Mouse (Mus musculus) G1E (cell line): Measurements from ENCODE around the gene Igf2bp2. TPM values are rescaled to one million over a fixed set of nuclear protein-coding genes. Genes with fewer than 3 reads are reported as not detected.

Experiments
- ATAC-seq: 2 replicates; pipeline ENCODE4 v1.8.0; 2016; ENCODE audit warnings: mild to moderate bottlenecking; ENCODE audit not compliant: insufficient number of reproducible peaks, poor library complexity, low FRiP score, severe bottlenecking; ENCODE audit errors: extremely low read depth
- DNase-seq: peaks from one replicate; pipeline ENCODE4 v3.0.0; 2012; ENCODE audit warnings: low spot score
- H3K27me3 ChIP-seq: 2 replicates; pipeline ENCODE4 v1.6.1; 2012; ENCODE audit warnings: mild to moderate bottlenecking, low read length, inconsistent platforms; ENCODE audit not compliant: insufficient read depth
- H3K36me3 ChIP-seq: replicated peaks from 2 replicates; pipeline ENCODE3; 2012; ENCODE audit warnings: mild to moderate bottlenecking, inconsistent platforms
- H3K4me1 ChIP-seq: 2 replicates; pipeline ENCODE4 v1.6.1; 2012; ENCODE audit warnings: low read depth, low read length, inconsistent platforms, mixed read lengths; ENCODE audit not compliant: insufficient read depth
- H3K4me3 ChIP-seq: 2 replicates; pipeline ENCODE4 v1.5.1; 2012; ENCODE audit warnings: low read depth, mild to moderate bottlenecking, inconsistent platforms, low read length, moderate library complexity, mixed read lengths
- H3K9me3 ChIP-seq: replicated peaks from 2 replicates; pipeline ENCODE4 v1.6.1; 2012; ENCODE audit warnings: inconsistent platforms
- CTCF ChIP-seq: IDR thresholded peaks from 2 replicates; pipeline ENCODE4 v1.5.1; 2012; ENCODE audit warnings: low read depth, low read length, inconsistent platforms, mixed read lengths
- GATA1 ChIP-seq: IDR thresholded peaks from 2 replicates; pipeline ENCODE4 v1.6.1; 2012; ENCODE audit warnings: borderline replicate concordance, low read length, inconsistent platforms, mixed read lengths
- GATA2 ChIP-seq: IDR thresholded peaks from 2 replicates; pipeline ENCODE4 v1.6.1; 2012; ENCODE audit warnings: low read depth, low read length, inconsistent platforms, borderline replicate concordance
- POLR2AphosphoS5 ChIP-seq: IDR thresholded peaks from 2 replicates; pipeline ENCODE4 v1.6.1; 2012; ENCODE audit warnings: low read depth, low read length, inconsistent platforms; ENCODE audit not compliant: insufficient replicate concordance
- TAL1 ChIP-seq: conservative IDR thresholded peaks from 2 replicates; pipeline ENCODE4 v1.6.1; 2012; ENCODE audit warnings: low read depth, low read length, inconsistent platforms, mixed read lengths
- polyA plus RNA-seq: library from polyadenylated mRNA; stranded (reverse); fragments of >175 nt; gene quantifications from 2 replicates; pipeline ENCODE4 v1.2.3, GENCODE M21; 2012
- total RNA-seq, 2 experiments: library from RNA; stranded (forward) in 1 of 2; stranded (reverse) in 1 of 2; fragments of 200-1000 nt in 1 of 2; fragments of >200 nt in 1 of 2; fragmentation: Nextera tagmentation in 1 of 2; gene quantifications; 2 replicates each; pipeline ENCODE4 v1.2.3; 2014 to 2017

Igf2bp2 gene
- total and polyA plus RNA-seq, 3 experiments = 0.24 to 1.1 (median 0.87) TPM

DNA sequence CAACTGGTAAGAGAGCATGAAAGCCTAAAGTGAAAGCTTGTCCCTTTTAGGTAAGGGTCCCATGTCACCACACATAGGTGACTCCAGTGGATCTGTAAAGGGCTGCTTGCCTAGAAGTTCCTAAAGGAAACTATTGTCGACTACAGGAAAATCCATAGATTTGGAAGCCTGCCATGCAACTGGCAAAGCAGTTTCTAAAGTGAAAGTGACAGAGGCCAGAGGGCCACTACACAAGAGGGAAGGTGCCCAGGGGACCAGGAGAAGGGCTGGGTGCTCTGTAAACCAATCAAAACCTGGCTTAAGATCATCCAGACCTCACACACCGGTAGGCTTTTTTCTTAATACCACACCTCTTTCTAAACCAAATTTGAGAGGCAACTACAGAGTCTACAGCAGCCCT is 12.7 kb downstream of the Igf2bp2 start:
- ATAC-seq = no peak
- no peaks in the 10 kb centered on the region for H3K36me3 ChIP-seq
- no peaks in the 10 kb centered on the region for H3K9me3 ChIP-seq
- no peak for DNase-seq
- no peak for TF ChIP-seq CTCF
- no peak for TF ChIP-seq TAL1
- no peak for TF ChIP-seq GATA1
- TF ChIP-seq POLR2AphosphoS5 = no peak
- no peak for TF ChIP-seq GATA2
- no peaks in the 10 kb centered on the region for H3K4me1 ChIP-seq
- no peak overlapping the region for H3K4me3 ChIP-seq
- H3K27me3 ChIP-seq = peaks cover 19% of the 10 kb centered on the region

DNA sequence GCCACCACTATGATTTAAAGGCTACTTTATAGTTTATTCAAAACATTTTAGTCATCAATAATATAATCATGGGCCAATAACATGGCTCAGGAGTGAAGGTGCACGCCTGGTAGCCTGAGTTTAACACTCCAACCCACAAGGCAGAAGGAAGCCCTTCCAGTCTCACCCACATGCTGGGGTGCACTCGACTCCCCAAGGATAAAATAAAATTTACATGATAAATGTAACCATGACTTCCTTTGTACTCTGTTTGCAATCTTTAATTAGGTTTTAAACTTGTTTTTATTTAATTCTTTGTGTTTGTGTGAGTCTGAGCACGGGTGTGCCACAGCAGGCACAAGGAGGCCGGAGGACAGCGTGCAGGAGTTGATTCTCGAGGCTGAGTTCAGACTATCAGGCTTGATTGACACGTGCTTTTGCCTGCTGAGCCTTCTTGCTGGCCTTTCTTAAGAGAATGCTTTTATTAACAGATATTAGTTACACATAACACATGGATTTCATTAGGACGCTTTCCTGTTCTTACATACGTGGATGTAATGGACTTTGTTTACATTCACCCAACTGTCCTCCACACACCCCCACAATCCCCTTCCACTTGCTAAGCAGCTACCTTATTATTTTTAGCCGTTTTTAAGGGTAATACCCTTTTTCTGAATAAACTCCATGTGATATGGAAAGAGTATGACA is 13.3 kb downstream of the Igf2bp2 start:
- peaks cover 22% of the 10 kb centered on the region for H3K27me3 ChIP-seq
- no peaks in the 10 kb centered on the region for H3K4me1 ChIP-seq
- no peak for ATAC-seq
- H3K36me3 ChIP-seq = no peaks in the 10 kb centered on the region
- TF ChIP-seq CTCF = no peak
- no peak for TF ChIP-seq GATA2
- no peak for TF ChIP-seq POLR2AphosphoS5
- no peak for TF ChIP-seq GATA1
- no peak for TF ChIP-seq TAL1
- no peaks in the 10 kb centered on the region for H3K9me3 ChIP-seq
- DNase-seq = no peak
- H3K4me3 ChIP-seq = no peak overlapping the region

DNA sequence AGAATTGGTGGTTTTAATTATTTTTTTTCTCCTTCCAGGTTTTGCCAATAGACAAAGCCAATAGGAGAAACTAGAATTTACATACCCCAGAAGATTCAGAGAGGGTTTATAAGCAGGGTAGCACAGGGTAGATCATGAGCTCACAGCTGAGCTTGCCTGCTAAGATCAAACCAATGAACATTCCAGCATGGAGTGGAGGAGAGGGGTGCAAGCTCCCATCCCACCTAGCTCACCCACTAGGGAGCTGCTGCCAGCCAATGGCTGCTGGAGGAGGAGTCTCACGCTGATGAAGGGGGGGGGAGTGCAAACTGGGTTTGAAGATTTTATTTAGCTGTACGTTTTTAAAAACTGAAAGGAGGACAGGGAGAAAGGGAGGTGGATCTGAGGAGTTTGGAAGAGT is 14.0 kb downstream of the Igf2bp2 start:
- no peaks in the 10 kb centered on the region for H3K4me1 ChIP-seq
- H3K36me3 ChIP-seq = no peaks in the 10 kb centered on the region
- DNase-seq = no peak
- no peak overlapping the region for H3K4me3 ChIP-seq
- ATAC-seq = no peak
- peaks cover 22% of the 10 kb centered on the region for H3K27me3 ChIP-seq
- no peaks in the 10 kb centered on the region for H3K9me3 ChIP-seq
- no peak for TF ChIP-seq CTCF
- no peak for TF ChIP-seq GATA1
- no peak for TF ChIP-seq GATA2
- TF ChIP-seq POLR2AphosphoS5 = no peak
- no peak for TF ChIP-seq TAL1

DNA sequence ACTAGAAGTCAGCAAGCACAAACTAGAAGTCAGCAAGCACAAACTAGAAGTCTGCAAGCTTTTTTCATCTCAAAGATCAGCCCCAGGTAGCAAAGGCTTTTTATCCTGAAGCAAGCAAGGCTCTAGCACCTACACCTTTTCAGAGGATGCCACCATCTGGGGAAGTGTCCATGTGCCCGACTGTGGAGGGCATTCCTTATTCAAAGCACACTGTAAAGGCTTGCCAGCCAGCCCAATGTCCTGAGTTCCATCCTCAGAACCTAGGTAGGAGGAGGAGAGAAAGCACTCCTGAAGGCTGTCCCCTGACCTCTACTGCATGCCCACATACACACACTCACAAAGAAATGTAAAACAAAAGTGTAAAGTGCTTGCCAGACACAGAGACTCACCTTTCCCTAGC is 16.0 kb downstream of the Igf2bp2 start:
- Histone ChIP-seq H3K4me1 (no peaks in the 10 kb centered on the region), H3K36me3 (no peaks in the 10 kb centered on the region)
- no peak for TF ChIP-seq POLR2AphosphoS5
- no peak for TF ChIP-seq GATA1
- no peak for TF ChIP-seq GATA2

DNA sequence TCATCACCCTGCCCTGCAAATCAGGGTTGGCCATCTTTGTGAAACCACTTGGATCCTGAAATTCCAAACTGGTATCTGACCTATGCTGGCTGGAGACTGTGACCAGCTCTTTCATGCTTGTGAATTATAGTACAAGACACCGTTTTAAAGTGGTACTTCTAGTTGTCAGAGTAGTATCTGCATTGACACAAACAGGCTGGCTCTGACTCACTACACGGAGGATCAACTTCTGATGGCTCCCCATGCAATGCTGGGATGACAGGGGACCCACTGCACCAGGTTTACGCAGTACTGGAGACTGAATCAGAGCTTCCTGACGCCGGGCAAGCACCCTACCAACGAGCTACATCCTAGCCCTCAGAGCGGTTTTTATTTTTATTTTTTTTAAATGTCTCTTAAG is 17.0 kb downstream of the Igf2bp2 start:
- no peak for TF ChIP-seq CTCF
- no peak for TF ChIP-seq GATA2
- TF ChIP-seq TAL1 = no peak
- no peak for TF ChIP-seq POLR2AphosphoS5
- no peak for TF ChIP-seq GATA1

More for the DNA sequence above, 16.0 kb downstream of the Igf2bp2 start:
- no peak for DNase-seq
- H3K27me3 ChIP-seq = peaks cover 20% of the 10 kb centered on the region
- no peak for ATAC-seq
- no peak overlapping the region for H3K4me3 ChIP-seq
- no peaks in the 10 kb centered on the region for H3K9me3 ChIP-seq

DNA sequence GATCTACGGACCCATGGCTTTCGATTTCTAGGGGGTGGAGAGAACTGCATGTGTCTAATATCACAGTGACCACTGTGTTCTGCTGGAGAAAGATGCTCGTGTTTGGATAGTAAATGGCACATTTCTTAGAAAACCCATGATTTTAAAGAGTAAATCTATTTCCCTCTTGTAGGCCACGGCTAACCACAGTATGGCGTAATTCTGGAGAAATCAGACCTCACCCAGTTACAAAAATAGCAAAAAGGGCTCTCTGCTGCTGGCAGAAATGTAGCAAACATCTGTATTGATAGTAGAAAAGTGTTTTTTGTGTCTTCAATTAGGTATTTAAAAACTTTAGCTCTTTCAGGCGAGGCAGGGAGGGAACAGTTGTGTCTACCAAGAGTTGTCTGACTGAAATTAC is 18.6 kb downstream of the Igf2bp2 start:
- no peak for TF ChIP-seq TAL1
- no peak for TF ChIP-seq POLR2AphosphoS5
- TF ChIP-seq CTCF = no peak
- TF ChIP-seq GATA2 = no peak
- TF ChIP-seq GATA1 = no peak
- Histone ChIP-seq H3K4me1 (no peaks in the 10 kb centered on the region), H3K4me3 (no peak overlapping the region), H3K9me3 (no peaks in the 10 kb centered on the region), H3K27me3 (peaks cover 12% of the 10 kb centered on the region), H3K36me3 (no peaks in the 10 kb centered on the region)
- DNase-seq (no peak), ATAC-seq (no peak)

More for the DNA sequence above, 17.0 kb downstream of the Igf2bp2 start:
- Histone ChIP-seq H3K4me3 (no peak overlapping the region), H3K9me3 (no peaks in the 10 kb centered on the region), H3K4me1 (no peaks in the 10 kb centered on the region), H3K27me3 (peaks cover 17% of the 10 kb centered on the region), H3K36me3 (no peaks in the 10 kb centered on the region)
- DNase-seq = no peak
- no peak for ATAC-seq
